ENCODE assay signal across 17 mouse cellular contexts in genomic region chr1:56897492-56898180, GRCm38 (mm10).
DNase-seq lines count a peak whose midpoint lies in the region; ATAC-seq and TF ChIP-seq lines count a peak whose summit lies in the region.
"Had no signal": no experiment of that assay in that cellular context is flagged by ENCODE, and none has a peak within 500 bp of the region (broad histone marks: within the 10 kb centered on the region; RNA-seq: fewer than 3 reads in every experiment).

No protein-coding gene starts in this region.

- H3K9me3 ChIP-seq in intestine, embryonic 15.5 days: no peaks in the 10 kb centered on the region
- H3K9me3 ChIP-seq: liver, embryonic 12.5 days; midbrain, embryonic 12.5 days; neural tube, embryonic 15.5 days had no signal

- H3K27ac ChIP-seq in intestine, embryonic 15.5 days: no peak overlapping the region
- peak overlapping the region; percentile 73 for H3K27ac ChIP-seq in kidney, adult 2 months (ENCODE audit: insufficient read depth, low read depth, low read length)
- H3K27ac ChIP-seq: gastrocnemius, adult 2 months; hindbrain, postnatal 0 days; layer of hippocampus, adult 2 months; liver, embryonic 12.5 days; midbrain, embryonic 12.5 days; neural tube, embryonic 15.5 days had no signal

- H3K27me3 ChIP-seq in intestine, embryonic 15.5 days (replicated peaks): no peaks in the 10 kb centered on the region
- H3K27me3 ChIP-seq in kidney, adult 2 months (replicated peaks; ENCODE audit: control insufficient read depth, insufficient read depth, low read length): no peaks in the 10 kb centered on the region
- H3K27me3 ChIP-seq: liver, embryonic 12.5 days; neural tube, embryonic 15.5 days had no signal

- no peak overlapping the region for H3K4me3 ChIP-seq in intestine, embryonic 15.5 days (replicated peaks)
- H3K4me3 ChIP-seq in kidney, adult 2 months (ENCODE audit: insufficient read depth, low read depth, low read length): no peak overlapping the region
- H3K4me3 ChIP-seq: gastrocnemius, adult 2 months; layer of hippocampus, adult 2 months; liver, embryonic 12.5 days; midbrain, embryonic 12.5 days; myocyte had no signal

- H3K9ac ChIP-seq in intestine, embryonic 15.5 days: no peak overlapping the region
- H3K9ac ChIP-seq: liver, embryonic 12.5 days; midbrain, embryonic 12.5 days; neural tube, embryonic 15.5 days had no signal

- H3K4me1 ChIP-seq in intestine, embryonic 15.5 days (replicated peaks): peaks cover 5% of the 10 kb centered on the region; the same call in 1 of the 2 replicates
- H3K4me1 ChIP-seq in kidney, adult 2 months (ENCODE audit: control insufficient read depth, insufficient read depth, low read length): peaks cover 6% of the 10 kb centered on the region; the same call in 1 of the 2 replicates
- H3K4me1 ChIP-seq: liver, embryonic 12.5 days had no signal

- no peaks in the 10 kb centered on the region for H3K36me3 ChIP-seq in intestine, embryonic 15.5 days
- H3K36me3 ChIP-seq in kidney, adult 2 months (ENCODE audit: control insufficient read depth, insufficient read depth, low read length): no peaks in the 10 kb centered on the region; the same call in 1 of the 2 replicates
- H3K36me3 ChIP-seq: liver, embryonic 12.5 days; midbrain, embryonic 12.5 days; neural tube, embryonic 15.5 days had no signal

- TF ChIP-seq POLR2A in kidney, adult 2 months (IDR thresholded peaks at IDR 0.05; ENCODE audit: low read depth, low read length): no peak

- 81% methylated on average over 8 of the region's 8 CpGs for WGBS in intestine, embryonic 15.5 days
- WGBS in kidney, adult 2 months: 65% methylated on average over 8 of the region's 8 CpGs

- no peak for TF ChIP-seq CTCF in kidney, adult 2 months (conservative IDR thresholded peaks at IDR 0.05; ENCODE audit: insufficient read depth, insufficient read length, low read depth, low read length)

- intact Hi-C loops in left cerebral cortex, postnatal 25 days (cut with DNase I): loop anchor here (10.0 kb wide), 1 partner anchor 943 kb away; no protein-coding TSS in a partner anchor

- peak; percentile 78 for ATAC-seq in intestine, embryonic 15.5 days
- ATAC-seq: liver, embryonic 12.5 days had no signal

- no peak overlapping the region for H3K4me2 ChIP-seq in intestine, embryonic 15.5 days (replicated peaks)
- H3K4me2 ChIP-seq: liver, embryonic 12.5 days; midbrain, embryonic 12.5 days had no signal

- peak; percentile 80 for DNase-seq in kidney, adult 2 months
- DNase-seq in kidney, postnatal 25 days: peak; percentile 57 to 62
- DNase-seq in lung, postnatal 25 days (ENCODE audit: low spot score): peak; percentile 67
- DNase-seq in adrenal gland, postnatal 36 days: no peak
- no peak for DNase-seq in left cerebral cortex, postnatal 25 days (ENCODE audit: low spot score in 2 of 2)
- no peak for DNase-seq in cerebellum, adult 8-10 months
- DNase-seq: cerebellum, adult 9-11 months; gastrocnemius, adult 2 months; heart, postnatal 4 days; right cerebral cortex, postnatal 4 days had no signal

Comparison
In these comparisons a context has a peak if more than half of its experiments do, and no peak if none do; other contexts are left out.
1. DNase-seq: peak in kidney, adult 2 months (single experiment), kidney, postnatal 25 days (2 of 2) and lung, postnatal 25 days (single experiment); none in adrenal gland, postnatal 36 days (0 of 2), left cerebral cortex, postnatal 25 days (0 of 2) and cerebellum, adult 8-10 months (single experiment).